Mouse (Mus musculus): ENCODE measurements at regions not wholly inside any gene's neighbourhood (a gene's known extent, or its start where the extent isn't known, plus 50 kb on each side); places are given as distances from the start of the nearest gene placed in this dataset.

GRCm38 (mm10) chr10:118799767-118800166 lies 70.2 kb downstream of the Dyrk2 start:
- TF ChIP-seq CTCF (IDR thresholded peaks at IDR 0.05) (peak; percentile 19), POLR2A (IDR thresholded peaks at IDR 0.05; ENCODE audit: insufficient read depth, low read depth, low read length) (no peak), EP300 (IDR thresholded peaks at IDR 0.05; ENCODE audit: insufficient read depth, low read depth, low read length) (peak; percentile 94)
